Mouse (Mus musculus) lung, postnatal 10 days (tissue): ENCODE results near the gene Tctex1d1.

Experiments used
- DNase-seq: peaks from one replicate; pipeline ENCODE4 v3.0.0; 2021

The Tctex1d1 gene

DNA sequence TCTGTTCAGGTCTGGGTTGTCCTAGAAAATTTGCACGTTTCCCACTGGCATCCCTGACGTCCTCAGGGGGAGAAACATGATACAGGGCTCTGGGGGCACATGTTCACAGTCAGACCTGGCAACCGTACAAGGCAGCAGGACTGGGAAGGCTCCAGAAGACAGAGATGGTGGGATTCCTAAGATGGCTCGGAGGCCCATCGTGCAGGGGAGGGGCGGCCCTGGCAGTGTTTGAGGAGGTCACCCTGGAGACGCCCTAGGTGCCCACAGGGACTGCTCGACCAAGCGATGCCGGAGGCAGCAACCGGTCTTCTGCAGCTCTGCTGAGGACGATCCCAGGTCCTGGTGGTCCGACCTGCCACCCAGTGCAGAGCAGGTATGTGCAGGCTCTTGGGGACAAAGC is at the start of gene Tctex1d1:
Gene Tctex1d1 (plus strand): TSS at position 167 of the 400 bp plus-strand sequence.
- peak; percentile 33 for DNase-seq

GRCm38 (mm10) chr4:102929491-102929890 is 48.9 kb upstream of the Tctex1d1 start:
- DNase-seq: no peak

DNA sequence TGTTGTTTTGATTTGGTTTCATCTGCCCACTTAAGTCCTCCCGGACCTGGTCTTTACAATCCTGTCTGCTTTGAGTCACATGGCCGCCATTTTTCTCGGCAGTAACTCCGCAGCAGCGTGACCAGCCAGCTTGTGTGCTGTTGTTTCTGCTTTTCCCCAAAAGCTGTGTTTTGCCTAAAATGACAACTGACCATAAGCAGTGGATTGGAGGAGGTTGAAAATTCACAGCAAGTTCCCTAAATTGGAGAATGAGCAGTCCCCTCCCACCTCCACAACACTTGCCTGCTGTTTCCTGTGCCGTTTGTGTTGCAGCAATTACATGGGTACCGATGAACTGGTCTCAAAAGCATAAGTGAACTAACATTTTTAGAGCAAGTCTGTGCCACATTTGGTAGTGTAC is 47.7 kb upstream of the Tctex1d1 start:
- DNase-seq: no peak

DNA sequence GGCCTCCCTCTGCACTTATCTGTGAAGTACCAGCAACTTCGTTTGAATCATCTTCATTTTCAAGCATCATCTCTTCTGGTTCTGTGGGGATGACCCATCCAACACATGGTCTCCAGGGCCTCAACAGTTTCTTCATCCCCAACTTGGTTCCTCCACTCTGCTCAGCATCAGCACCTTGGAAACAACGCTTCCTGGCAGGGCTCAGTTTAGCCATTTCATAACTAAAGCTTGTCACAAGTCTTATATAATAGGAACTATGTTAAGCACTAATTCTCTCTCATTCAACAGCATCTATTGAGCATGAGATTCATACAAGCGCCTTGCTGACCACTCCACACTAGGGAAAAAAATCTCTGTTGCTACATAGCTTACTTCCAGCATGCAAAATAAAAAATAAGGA is 38.1 kb upstream of the Tctex1d1 start:
- DNase-seq: no peak

DNA sequence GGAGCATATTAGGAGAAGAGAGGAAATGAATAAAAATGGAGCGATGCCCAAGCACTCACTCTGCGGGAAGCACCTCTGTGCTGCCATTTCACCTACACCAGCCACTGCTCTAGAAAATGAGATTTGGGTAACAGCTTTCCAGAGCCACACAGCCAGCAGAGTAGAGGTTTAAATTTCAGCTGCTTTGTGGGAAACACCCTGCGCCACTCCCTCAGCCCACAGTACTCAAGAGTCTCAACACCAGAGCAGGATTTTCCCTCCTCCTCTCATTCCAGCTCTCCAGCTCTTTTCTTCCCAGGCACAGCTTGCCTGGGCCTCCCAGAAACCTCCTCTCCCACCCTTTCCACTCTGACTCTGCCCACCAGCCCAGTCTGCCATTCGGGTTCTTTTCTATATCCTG is 37.7 kb upstream of the Tctex1d1 start:
- no peak for DNase-seq

DNA sequence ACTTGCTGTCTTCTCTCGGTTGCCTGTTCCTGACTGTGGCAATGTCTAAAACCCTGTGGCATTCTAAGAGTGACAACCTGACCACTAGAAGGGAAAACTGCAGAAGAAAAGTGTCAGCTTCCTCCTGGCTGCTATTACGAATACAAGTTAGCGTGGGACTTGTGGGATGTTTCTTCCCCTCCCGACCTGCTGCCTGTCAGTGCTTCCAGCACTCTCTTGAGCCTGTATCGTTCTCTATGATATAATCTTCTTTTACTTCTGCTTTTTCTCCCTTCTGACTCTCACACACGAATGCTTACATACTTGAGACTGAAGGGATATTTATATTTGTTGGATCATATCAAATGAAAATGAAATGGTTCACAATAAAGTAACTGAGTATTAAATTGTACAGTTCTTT is 34.1 kb upstream of the Tctex1d1 start:
- no peak for DNase-seq

DNA sequence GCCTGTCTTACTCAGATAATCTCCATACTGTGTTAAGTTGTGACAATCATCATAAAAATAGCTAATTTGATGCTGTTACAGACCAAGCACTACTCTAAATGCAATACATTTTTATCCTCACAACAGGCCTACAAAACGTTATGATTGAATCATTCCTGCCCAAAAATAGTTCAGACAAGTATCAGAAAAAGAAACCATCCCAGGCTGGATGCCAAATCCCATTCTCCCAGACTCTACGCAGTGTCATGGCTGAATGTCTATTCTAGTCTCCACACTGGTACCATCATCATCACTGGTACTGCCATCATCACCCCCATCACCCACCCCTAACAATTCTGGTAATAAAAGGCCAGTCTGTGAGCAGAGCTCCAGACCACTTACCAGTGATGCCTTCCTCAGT is 25.9 kb upstream of the Tctex1d1 start:
- DNase-seq: no peak

- no peak for DNase-seq
These were observed 23.0 kb upstream of the Tctex1d1 start for GRCm38 (mm10) chr4:102955294-102955956.

GRCm38 (mm10) chr4:102959409-102959808 is 19.0 kb upstream of the Tctex1d1 start:
- no peak for DNase-seq

- no peak for DNase-seq
These were observed 14.2 kb upstream of the Tctex1d1 start for GRCm38 (mm10) chr4:102964174-102964573.

DNA sequence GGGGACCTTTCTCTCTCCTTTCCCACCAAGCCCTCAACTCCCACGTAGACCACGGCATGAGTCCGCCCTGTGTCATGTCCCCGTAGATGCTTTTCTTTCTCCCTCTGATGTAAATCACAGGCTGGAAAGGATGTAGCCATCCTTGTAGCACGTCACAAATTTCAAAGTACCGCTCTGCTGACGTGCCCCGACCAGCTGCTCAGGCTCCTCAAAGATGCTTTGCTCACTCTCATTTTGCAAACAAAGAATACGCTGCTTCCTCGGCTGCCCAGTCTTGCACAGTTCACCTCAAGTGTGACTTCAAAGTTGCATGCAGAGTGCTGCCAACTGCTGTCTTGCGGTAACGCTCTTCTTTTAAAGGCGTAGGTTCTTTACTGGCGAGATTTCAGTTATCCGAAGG is 10.6 kb upstream of the Tctex1d1 start:
- no peak for DNase-seq

GRCm38 (mm10) chr4:102969599-102969998 is 8.8 kb upstream of the Tctex1d1 start:
- DNase-seq: no peak

DNA sequence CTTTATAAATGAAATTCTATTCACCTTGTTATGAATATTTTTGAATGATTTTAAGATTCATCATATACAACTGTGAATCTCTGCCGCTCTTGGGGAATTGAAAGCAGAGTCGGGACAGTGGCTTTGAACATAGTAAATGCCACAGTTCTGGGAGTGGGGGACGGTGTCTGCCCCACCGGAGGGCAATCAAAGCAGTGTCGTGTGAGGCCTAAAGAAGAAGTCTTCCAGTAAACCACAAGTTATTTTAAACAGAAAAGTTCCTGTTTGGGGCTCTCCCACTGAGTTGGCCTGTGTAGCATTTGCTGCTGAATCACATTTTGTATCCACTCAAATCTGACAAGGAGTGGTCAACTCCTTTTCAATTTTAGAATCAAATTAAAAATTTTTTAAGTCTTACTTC is 7.2 kb upstream of the Tctex1d1 start:
- no peak for DNase-seq

DNA sequence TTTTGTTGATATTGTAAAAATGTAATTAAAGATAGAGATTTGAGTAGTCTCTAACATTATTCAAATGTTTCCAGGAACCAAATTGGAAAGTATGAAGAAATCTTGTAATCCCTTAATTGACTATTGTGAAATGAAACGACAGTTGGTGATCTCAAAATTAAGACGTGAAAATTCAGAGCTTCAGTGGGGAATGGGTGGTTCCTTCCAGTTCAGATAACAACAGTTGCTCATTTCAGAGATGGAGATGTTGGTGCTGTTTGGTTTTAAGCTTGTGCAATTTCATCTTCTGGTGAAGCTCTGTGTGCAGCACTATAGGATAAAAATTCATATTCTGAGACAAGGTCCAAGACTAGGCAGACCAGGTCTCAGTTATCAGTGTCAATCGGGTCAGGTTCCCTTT is 6.3 kb upstream of the Tctex1d1 start:
- no peak for DNase-seq

DNA sequence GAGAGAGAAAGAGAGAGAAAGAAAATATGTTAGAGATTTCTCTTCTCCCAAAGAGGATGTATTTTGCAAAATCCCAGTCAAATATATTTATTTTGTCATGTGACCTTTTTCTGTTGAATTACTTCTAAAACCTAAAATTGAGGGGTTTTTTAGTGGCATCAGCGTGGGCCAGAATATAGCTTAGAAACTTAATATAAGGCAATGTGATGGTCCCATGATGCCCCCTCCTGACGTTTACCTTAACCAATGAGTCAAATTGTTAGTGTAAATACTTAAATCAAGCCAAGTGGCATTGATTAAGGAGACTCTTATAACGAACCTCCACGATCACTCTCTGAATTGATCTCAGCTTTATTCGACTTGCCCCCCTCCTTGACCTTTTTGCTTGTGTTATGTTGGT is 4.2 kb upstream of the Tctex1d1 start:
- no peak for DNase-seq

- no peak for DNase-seq
These were observed 1.8 kb upstream of the Tctex1d1 start for GRCm38 (mm10) chr4:102976290-102977275.

DNA sequence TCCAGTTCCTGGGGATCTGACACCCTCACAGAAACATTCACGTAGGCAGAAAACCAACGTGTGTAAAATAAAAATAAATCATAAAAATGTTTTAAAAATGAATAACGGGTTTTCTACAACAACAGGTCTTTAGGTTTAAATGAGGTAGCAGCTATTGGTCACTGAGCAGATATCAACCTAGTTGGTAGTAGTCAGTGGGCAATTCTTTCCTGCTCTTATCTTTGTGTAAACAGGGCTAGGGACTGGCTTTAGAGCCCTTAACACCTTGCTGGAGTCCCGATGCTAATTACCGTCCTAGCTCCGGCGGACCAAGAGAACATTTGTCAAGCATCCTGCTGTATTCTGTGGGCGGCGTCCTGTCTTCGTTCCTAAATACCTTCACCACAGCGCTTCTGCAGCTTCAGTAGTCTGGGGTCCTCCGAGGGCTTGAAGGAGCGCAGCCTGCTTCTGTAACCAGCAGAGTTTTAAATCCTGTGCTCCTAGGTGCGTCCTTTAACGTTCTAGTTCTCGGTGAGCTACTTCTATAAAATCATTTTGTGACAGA is 556 bp upstream of the Tctex1d1 start:
- DNase-seq: no peak

- no peak for DNase-seq
These were observed 979 bp downstream of the Tctex1d1 start for GRCm38 (mm10) chr4:102979385-102979784.

DNA sequence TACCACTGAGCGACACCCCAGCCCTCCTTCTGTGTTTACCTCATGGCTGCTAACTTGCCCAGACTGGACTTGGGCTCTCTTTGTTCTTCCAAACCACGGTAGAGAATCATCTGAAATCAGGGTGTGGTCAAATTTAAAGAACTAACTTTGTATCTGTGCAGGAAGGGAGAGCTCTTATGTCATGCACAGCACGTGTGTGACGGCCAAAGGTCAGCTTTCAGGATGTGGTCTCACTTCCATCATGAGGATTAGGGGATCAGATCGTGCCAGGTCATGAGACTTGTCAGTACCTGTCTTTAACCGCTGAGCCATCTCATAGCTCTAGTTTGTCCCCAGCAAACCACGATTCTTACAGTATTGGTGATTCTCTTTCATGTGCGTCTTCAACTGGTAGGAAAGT is 3.3 kb downstream of the Tctex1d1 start:
- DNase-seq: no peak

- DNase-seq: peak; percentile 14
These were observed 7.8 kb downstream of the Tctex1d1 start for GRCm38 (mm10) chr4:102986173-102986572.

- DNase-seq: peak; percentile 75
These were observed 8.5 kb downstream of the Tctex1d1 start for GRCm38 (mm10) chr4:102986917-102987316.

DNA sequence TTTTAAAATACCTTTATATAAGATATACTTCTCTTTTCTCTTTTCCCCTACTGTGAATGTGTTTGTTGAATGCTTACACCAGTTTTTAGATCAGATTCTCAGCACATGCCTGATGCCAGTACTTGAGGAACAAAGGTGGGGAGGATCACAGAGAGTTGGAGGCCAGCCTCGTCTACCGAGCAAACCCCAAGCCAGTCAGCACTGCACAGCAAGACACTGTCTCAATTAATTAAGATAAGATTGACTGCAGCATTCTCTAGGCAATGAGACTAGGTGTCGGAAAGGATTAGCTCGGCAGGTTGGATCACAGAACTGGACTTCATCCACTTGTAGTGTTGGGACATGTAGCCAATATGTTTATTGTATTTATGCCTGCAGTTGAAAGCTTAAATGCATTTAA is 8.9 kb downstream of the Tctex1d1 start:
- DNase-seq: no peak

DNA sequence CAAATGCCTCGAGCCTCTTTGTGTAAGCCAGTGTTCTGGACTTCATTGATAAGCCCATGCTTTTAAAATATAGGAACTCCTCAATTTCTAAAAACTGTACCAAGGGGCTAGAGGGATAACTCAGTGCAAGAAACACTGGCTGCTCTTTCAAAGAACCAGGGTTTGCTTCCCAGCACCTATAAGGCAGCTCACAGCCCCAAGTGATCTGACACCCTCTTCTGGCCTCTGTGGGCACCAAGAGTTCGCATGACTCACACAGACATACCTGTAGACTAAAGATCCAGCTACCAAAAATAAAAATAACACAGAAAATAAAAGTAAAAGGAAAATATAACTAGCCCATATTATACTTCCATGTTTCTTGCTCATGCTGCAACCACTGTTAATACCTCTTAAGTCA is 9.3 kb downstream of the Tctex1d1 start:
- no peak for DNase-seq

DNA sequence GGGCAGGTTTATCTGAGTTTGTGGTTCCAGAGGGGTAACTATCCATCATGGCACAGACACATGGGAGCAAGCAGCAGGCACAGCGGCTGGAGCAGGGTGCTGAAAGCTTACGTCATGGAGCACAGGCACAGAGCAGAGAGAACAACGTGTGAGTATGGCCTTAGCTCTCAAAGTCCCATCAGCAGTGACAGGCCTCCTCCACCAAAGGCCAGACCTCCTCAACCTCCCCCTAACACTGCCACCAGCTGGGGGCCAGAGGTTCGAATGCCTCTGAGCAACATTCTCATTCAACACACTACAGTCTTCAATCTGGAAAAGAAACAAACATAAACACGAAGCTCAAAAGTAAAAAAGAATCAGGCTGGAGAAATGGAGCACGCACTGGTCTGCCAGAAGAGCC is 10.1 kb downstream of the Tctex1d1 start:
- DNase-seq: no peak
